Mouse (Mus musculus) common myeloid progenitor, adult 5-6 weeks (primary cell): ENCODE results near the gene Gm6993. TPM values are rescaled to one million over a fixed set of nuclear protein-coding genes. Genes with fewer than 3 reads are reported as not detected.

Experiments
- ATAC-seq: replicated peaks from 2 replicates; pipeline ENCODE4 v1.8.0; 2016; ENCODE audit warnings: low read depth, mild to moderate bottlenecking, moderate TSS enrichment, inconsistent platforms; ENCODE audit not compliant: poor library complexity, severe bottlenecking
- total RNA-seq: library from RNA; stranded (forward); fragments of 200-1000, 187-1606 nt; gene quantifications from 2 replicates; pipeline ENCODE4 v1.2.3, GENCODE M21; 2017

The Gm6993 gene
- total RNA-seq, 1 experiment from 2014 or later, result not detected

DNA sequence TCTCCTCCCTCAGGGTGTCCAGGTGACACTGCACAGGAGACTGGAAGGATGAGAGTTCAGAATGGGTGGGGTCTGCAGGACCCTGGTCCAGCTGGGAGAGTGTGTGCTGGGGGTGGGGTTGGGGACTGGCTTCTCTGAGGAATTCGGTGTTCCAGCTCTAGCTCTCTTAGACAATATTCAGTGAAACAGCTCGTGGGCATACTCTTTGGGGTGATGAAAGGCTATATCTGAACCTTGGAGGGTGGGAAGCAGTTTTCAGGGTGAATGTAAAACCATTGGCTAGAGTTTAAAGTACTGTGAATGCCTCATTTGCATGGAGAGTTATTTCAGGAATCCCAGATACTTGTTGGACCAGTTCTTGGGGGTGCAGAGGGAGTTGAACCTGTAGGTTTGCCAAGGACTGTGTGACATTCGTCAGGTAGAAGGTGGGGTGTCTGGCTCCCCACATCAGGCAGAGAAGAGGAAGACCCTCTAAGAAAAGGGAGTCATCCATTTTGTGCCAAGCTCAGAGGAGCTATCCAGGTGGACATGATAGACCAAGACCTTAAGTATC lies 1.5 kb upstream of the Gm6993 start:
- ATAC-seq, result no peak

DNA sequence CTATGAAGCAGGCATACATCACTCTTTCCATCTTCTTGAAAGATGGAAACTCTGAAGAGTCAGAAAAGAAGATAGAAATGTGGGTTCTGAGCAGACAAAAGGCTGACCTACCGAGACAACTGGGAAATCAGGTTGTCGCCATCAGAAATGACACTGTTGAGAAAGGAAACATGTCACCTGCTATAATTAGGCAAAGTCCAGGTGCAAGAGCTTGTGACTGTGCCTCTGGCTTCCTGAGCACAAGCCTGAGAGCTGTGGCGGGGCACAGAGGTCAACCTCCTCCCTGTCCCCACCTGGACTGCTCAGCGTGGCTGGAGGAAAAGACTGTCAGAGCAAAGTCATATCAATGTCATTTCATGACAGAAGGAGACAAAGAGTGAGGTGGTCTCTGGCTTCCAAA lies 772 bp upstream of the Gm6993 start:
- no peak for ATAC-seq

DNA sequence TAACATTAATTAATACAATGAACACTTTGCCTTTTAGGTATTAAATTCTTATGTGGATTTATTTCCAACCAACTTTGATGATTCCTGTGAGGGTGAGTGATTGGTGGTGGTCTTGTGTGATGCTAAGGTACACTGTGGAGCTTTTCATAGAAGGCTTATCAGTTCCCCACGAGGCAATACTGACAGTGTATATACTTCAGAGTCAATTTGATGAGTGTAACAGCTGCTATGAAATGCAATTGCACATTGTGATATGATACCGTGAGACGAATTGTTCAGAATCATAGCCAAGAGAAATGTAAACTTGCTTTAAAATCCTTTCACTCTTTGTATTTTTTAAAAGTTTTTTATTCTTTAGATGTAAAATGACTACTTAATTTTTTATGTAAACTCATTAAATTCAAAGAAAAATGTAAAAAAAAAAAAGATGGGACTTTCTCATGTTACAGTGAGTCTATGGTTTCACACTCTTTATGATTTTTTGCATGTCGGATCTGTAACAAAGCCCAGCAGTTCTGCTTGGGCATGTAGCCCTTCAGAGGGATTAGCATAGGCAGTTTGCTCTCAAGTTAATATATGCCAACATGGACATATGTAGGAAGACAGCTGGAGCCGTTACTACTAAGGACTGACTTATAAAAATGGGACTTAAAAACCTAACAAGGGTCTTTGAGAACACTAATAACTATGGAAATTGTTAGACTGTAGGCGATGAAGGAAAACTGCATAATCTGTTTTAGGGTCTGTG lies 1.2 kb downstream of the Gm6993 start:
- no peak for ATAC-seq

DNA sequence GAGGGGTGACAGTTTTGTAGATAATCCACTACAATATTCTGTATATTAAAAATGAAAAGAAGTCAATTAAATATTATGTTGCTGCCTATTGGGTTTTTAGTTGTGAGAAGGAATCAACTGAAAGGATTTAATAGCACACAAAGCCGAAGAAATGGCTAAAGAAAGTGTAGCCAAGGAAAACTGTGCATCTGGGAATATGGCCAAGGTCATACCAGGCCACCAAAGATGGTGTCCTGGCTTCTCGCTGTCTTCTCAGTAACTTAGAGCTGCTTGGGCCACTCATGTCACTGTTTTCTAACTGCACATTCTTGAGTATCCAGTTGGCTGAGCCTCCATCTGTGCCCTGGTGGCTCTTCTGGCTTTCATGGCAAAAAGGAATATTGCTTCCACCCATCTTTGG lies 3.4 kb downstream of the Gm6993 start:
- ATAC-seq, result no peak

DNA sequence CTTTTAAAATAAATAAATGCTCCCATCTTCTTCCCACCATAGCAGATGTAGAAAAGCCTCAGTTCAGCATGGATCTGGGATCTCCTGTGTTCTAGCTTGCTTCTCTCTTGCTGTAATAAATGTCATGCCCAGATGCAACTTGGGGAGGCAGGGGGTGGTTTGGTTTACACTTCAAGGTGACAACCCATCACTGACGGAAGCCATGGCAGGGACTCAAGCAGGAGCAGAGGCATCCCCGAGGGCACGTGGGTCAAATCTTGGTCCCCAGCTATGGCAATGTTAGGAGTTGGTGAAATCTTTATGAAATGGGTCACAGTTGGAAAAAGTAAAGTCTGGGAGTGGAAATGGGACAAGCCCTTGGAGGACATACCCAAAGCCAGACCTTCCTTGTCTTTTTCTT lies 4.1 kb downstream of the Gm6993 start:
- ATAC-seq, result no peak

DNA sequence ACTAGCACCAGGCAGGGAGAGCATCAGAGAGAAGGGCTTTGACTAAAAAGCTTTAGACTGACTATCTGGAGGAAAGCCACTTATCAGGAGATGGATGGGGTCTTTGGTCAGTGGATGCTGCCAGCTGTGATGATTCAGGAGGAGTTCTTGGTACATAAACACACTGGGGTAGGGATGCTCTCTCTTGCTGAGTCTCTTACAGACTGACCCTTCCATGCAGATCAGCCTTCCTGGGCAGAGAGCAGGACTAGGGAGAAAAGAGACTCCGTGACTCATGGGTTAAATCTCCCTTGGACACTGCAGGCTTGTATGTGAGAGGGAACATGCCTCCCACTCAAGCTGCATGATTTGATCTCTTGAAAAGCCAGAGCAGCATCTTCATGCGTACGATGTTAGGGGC lies 5.6 kb downstream of the Gm6993 start:
- no peak for ATAC-seq

DNA sequence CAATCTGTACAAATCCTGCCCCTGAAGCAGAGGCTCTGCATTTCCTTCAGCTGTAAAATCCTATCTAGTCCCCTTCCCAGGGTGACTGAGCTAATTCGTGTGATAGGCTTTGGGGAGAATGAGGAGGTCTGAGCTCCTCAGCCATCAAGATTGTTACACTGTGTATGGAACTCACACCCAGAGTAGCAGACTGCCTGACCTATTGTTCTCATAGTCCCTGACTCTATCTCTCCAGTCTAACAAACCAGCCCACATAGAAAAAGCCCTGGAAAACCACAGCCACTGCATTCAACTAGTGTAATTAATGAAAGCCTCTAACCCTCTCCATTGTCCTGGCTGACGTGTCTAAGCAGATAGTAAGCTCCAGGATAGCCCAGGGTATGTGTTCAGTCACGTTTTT lies 6.0 kb downstream of the Gm6993 start:
- no peak for ATAC-seq

DNA sequence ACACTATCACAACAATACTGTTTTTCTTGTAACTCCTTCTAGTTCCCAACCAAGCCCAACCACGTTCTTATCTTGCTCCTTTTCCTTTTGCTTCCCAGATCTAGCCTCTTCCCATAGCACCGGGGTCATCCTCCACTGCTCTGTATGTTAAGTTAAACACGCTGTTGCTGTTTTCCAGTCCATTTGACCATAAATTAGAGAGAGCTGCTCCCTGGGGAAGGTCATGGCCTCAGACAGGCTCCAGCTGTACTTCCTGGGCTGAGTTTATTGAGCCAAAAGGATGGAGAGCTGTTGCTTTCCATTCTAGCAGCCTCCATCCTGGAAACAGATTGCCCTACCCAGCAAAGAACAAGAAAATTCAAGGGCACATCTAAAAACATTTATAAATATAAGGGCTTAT lies 7.6 kb downstream of the Gm6993 start:
- ATAC-seq, result no peak

DNA sequence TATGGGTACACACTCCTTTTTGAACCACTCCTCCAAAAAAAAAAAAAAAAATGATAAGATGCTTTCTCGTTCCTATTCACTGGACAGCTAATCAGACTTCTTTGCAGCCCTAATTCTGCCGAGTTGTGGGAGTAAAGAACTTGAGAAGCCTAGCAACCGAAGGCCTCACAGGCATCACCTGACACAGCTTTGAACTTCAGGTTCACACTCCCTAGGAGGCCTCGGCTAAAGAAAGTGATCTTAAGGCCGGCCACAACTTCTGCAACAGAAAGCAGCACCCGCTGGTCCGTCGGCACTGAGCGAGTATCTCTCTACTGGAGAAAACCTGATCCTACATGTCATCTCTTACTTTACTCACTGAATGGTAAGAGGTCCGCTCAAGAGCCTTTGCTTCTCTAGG lies 8.1 kb downstream of the Gm6993 start:
- ATAC-seq, result no peak

DNA sequence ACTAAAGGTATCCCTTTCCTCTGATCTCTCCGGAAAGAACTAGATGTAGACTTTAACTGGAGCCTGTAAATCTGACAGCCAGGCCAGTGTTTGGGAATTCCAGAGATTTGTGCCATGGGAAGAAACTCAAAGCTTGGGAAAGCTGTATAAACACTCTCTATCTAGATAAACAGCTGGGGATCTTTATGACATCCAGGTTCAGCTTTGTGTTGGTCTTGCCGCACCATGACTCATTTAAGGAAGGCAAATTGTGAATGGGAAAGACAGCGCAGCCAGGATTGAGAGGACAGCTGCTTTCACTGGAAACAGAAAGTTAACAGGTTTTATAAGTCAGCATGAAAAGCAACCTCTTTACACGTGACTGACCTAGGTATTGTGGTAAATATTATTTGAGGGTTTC lies 11.7 kb downstream of the Gm6993 start:
- ATAC-seq, result no peak

DNA sequence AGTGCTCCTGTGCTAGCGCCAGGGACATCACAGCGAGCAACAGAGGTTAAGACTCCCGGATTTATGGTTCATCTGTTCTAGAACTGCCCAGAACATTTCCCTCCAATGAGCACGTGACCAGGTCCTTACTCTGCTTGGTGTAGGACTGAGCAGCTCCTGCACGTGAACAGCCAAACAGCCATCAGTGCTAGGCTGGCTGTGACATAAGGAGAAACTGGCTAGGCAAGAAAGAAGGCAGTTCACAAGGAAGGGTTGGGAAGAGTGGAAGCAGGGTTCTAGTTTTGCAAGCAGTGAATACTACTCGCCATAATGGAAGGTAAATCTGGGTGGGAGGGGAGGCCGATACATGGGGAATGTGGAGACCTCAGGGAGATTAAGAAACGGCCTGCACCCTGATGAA lies 14.4 kb downstream of the Gm6993 start:
- ATAC-seq, result no peak

DNA sequence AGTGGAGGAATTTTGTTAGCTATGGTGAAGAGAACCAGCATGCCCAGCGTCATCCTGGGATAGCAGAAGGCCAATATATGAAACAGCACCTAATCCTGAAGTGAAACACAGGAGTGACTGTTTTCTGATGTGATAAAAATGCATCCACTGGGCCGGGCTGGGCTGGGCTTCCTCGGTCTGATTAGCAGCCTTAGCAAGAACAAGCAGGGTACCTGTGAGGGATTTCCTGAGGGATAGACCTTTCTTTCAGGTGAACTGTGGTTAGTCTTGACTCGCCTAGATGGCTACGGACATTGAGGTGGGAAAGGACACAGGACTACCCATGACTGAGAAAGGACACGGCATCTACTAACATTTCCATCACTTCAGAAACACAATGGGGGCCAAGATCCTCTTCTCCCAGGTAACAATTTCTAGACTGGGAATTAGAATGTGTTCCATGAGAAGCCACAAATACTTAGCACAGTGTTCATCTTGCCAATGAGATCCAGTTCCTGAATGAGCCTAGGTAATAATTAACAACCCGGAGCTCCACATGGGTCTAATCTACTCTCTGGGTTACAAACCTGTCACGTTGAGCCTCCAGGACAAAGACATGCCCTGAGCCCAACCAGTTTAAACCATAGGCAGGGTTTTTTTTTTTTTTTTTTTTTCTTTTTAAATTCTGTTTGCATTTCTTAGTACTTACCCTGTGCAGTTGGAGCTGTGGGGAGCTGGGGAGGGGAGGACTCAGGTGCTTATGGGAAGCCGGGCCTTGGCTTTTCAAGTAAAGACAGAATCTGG lies 15.7 kb downstream of the Gm6993 start:
- no peak for ATAC-seq

DNA sequence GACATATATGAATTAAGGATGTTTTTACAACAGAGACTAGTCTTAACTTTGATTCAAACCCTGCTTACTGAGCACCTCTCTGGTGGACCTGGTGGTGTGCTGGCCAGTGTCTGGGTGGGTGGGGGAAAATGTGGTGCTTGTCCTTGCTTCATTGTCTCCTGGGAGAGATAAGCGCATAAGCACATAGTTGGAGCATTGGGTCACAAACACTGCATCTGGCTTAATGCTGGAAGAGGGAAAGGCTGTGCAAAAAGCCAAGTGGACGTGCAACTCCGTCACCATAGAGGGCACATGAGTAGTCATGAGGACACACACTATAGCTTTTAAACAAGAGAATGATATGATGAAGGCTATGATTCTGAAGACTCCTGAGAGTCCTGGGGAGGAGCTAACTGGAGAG lies 21.3 kb downstream of the Gm6993 start:
- ATAC-seq, result no peak

DNA sequence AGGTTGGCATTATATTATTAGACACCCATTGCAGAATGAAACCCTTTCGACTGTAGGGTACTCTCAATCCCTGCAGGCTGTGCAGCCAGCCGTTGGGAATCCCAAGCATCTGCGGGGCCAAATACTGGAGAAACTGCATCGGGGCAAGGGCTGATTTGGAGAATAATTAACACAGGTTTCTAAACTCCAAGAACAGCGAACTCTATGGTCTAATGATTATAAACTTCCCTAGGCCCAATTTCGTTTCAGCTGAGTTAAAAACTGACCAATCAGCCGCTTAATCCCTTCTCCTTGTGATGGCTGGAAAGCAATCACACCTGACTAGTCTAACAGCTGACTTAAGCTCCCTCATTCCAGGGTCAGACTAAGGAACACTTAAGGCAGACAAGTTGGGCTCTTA lies 23.4 kb downstream of the Gm6993 start:
- no peak for ATAC-seq

DNA sequence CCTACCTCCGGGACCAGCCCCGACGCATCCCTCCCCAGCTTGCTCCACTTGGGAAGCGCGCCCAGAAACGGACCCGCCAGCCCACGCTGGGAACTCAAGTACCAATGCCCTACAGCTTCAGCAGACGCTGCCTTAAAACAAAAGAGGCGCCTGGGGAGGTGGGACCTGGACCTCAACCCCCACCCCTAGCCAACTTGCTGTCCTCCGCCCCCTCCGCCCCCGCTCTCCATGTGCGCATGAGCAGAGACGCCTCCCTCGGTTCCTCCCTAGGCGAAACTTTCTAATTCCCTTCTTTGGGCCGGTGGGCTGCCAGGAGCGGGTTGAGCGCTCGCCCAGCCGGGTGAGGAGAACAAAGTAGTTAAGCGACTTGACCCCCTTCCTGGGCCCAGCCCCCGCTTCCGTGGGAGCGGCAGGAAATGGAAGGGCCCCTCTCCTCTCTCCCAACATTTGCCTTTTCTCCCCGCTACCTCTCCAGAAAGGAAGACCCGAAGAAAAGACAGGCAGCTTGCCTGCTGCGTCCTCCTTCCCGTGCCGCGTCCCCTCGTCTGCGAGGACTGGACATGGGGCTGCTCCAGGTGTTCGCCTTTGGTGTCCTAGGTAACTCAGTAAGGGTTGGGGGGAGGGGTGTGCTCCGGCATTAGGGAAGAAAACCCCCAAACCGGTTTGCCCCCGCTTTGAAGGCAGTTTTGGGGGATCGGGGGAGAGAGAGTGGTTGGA lies 24.6 kb downstream of the Gm6993 start, which contains the start of gene Lamb1:
Lamb1 (plus strand) TSS at position 230 of the 717 bp plus-strand sequence.
- no peak for ATAC-seq

DNA sequence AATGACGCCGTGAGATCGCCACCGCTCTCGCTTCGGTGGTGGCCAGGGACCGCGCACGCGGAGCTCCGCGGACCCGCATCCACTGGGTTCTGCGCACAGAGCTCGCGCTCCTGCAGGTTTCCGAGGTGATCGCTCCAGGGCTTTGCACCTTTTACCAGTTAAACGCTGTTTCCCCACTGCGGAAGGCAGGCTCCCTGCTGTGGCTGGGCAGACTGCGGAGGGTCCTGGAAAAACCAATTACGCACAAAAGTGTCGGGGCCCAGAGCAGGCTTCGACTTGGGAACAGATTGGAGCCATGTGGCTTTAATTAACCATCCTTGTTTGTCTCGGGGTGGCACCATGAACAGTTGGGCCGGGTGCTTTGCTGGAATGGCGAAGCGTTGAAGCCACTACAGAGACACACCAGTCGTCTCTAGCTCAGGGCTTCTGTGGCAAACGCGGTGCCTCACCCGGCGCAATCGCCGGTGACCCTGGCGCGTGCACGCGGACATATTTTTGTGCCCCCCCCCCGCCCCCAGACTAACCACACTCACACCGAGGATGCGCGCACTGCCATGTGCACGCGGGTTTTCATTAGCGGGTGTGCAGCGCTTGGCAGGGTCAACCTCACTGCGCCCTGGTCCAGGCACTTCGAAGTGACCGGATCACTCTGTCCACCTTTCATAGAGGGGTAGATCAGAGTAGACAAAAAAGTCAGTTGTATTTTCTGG lies 25.3 kb downstream of the Gm6993 start:
- no peak for ATAC-seq

DNA sequence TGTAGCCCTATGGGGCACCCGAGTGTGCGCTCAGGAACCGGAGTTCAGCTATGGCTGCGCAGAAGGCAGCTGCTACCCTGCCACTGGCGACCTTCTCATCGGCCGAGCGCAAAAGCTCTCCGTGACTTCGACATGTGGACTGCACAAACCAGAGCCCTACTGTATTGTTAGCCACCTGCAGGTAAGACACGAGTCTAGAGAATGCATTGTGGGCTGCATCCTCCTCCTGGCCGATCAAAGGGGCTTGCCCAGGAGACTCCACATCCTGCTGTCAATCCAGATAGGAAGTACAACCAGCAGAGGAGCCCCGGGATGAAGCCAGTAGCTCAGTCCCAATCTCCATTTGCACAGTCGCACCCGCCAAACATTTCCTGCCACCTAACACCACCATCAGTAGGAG lies 26.1 kb downstream of the Gm6993 start:
- ATAC-seq, result no peak

DNA sequence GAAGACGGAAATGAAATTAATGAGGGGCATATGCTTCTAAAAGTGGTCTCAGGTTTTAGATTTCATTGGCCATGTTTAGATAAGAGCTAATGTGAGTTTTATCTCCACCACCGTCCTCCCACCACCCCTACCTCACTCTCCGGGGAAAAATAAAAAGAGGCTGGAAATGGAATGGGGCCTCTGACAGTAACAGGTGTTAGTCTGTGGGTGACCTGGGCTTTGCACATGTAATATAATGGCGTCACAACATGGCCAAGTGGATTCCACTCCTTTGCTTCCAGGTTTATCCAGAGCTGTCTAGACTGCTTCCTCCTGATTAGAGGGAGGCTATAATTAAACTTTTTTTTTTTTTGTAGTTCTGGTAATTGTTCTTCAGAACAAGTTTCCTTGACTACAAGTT lies 26.8 kb downstream of the Gm6993 start:
- ATAC-seq, result no peak

DNA sequence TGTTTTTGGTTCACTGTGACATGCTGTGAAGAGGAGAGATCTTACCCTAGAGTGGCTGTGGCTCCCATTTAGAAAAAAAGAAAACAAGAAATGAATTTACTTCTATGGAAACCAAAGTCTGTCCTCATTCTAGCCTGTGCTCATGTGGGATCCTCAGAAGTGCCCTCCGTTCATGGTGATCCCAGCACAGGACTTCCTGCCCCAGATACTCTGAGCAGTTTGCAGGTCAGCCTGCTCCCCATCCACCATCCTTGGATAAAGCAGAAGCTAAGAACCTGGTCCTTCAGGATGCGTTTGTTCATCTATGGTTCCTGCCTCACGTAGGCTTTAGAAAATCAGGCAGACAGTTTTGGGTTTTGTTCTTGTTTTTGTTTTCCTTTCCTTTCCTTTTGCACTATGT lies 27.7 kb downstream of the Gm6993 start:
- no peak for ATAC-seq

DNA sequence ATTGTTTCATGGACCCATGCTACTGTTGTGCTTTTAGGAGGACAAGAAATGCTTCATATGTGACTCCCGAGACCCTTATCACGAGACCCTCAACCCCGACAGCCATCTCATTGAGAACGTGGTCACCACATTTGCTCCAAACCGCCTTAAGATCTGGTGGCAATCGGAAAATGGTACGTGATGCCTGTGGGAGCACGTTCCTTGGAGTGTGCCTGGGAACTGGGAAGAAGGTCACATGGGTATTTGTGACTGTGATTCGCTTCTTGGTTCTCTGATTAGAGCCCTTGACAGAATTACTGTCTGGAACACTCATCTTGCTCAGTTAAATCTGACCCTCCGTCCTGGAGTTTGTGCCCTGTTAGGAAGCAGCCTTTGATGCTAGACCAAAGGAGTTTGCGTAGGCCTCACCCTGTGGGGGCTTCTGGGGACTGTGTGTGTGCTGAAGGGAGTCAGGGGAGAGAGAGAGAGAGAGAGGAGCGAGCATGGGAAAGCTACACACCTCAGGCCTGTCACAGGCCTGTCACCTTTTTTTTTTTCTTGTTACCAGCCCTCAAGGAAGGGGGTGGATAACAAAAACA lies 28.5 kb downstream of the Gm6993 start:
- ATAC-seq, result no peak
